ENCODE assay signal across 9 mouse cellular contexts in the genomic region with DNA sequence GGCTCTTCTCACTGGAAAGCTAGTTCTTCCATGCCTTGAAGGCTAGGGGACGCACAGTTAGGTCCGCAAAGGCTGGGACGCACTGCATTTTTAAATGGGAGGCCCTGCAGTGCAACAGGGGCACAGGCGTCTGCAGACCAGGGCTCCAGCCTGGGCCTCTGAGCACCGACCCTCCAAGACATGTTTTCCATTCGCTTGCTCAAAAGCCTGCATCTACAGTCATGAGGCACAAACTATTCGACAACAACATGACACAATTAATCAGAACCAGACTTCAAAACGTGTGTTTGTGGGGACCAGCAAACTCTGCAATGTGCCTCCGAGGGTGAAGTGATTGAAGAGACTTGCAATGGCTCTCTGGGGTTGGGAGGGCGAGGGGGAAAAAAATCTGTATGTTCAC. TPM values are rescaled to one million over a fixed set of nuclear protein-coding genes. Genes with fewer than 3 reads are reported as not detected.
A peak's percentile ranks its signal among the peaks of the same experiment; 100 is the strongest.
DNase-seq lines count a peak whose midpoint lies in the region; ATAC-seq lines count a peak whose summit lies in the region.
"Had no signal": no experiment of that assay in that cellular context is flagged by ENCODE, and none has a peak within 500 bp of the region (broad histone marks: within the 10 kb centered on the region; RNA-seq: fewer than 3 reads in every experiment).

No protein-coding gene starts in this region.

- 35% methylated on average over 10 of the region's 10 CpGs for WGBS in heart, embryonic 16.5 days
- 2% methylated on average over 10 of the region's 10 CpGs for WGBS in forebrain, embryonic 11.5 days
- 30% methylated on average over 10 of the region's 10 CpGs for WGBS in intestine, embryonic 16.5 days
- WGBS in neural tube, embryonic 15.5 days = 9% methylated on average over 10 of the region's 10 CpGs

- peaks cover 23% of the 10 kb centered on the region for H3K4me1 ChIP-seq in heart, embryonic 16.5 days (ENCODE audit: control insufficient read depth, insufficient read depth, low read length)
- H3K4me1 ChIP-seq in forebrain, embryonic 11.5 days (replicated peaks; ENCODE audit: control insufficient read depth, insufficient read depth, low read length) = peaks cover 25% of the 10 kb centered on the region
- peaks cover 22% of the 10 kb centered on the region for H3K4me1 ChIP-seq in intestine, embryonic 16.5 days (ENCODE audit: control insufficient read depth, insufficient read depth, low read length)
- H3K4me1 ChIP-seq in neural tube, embryonic 15.5 days = peaks cover 54% of the 10 kb centered on the region

- ATAC-seq in heart, embryonic 16.5 days (replicated peaks; ENCODE audit: extremely low read depth, insufficient read depth, low FRiP score) = no peak
- no peak for ATAC-seq in forebrain, embryonic 11.5 days (replicated peaks; ENCODE audit: low FRiP score)
- no peak for ATAC-seq in intestine, embryonic 16.5 days
- no peak for ATAC-seq in neural tube, embryonic 15.5 days (ENCODE audit: low FRiP score)
- no peak for ATAC-seq in granulocyte monocyte progenitor cell, adult 5-6 weeks (replicated peaks; ENCODE audit: poor library complexity, severe bottlenecking)

- H3K4me2 ChIP-seq in heart, embryonic 16.5 days (ENCODE audit: low read depth, low read length) = peak overlapping the region; percentile 93
- H3K4me2 ChIP-seq in forebrain, embryonic 11.5 days (ENCODE audit: low read depth, low read length, severe bottlenecking) = peak overlapping the region; percentile 88; the same call in 1 of the 2 replicates
- H3K4me2 ChIP-seq in intestine, embryonic 16.5 days (ENCODE audit: low read depth, low read length) = 0 out of 2 replicates have a peak overlapping the region, but pooled peaks have one; percentile 95
- H3K4me2 ChIP-seq in neural tube, embryonic 15.5 days = peak overlapping the region; percentile 99

- H3K9ac ChIP-seq in heart, embryonic 16.5 days (ENCODE audit: low read length) = peak overlapping the region; percentile 24; the same call in 1 of the 2 replicates
- H3K9ac ChIP-seq in forebrain, embryonic 11.5 days (ENCODE audit: low read length) = 0 out of 2 replicates have a peak overlapping the region, but pooled peaks have one; percentile 9
- peak overlapping the region; percentile 7; the same call in 1 of the 2 replicates for H3K9ac ChIP-seq in intestine, embryonic 16.5 days (ENCODE audit: low read depth, low read length)
- H3K9ac ChIP-seq in neural tube, embryonic 15.5 days (replicated peaks) = peak overlapping the region; percentile 36

- no peak for DNase-seq in heart, postnatal 10 days
- DNase-seq in forebrain, embryonic 11.5 days (ENCODE audit: low spot score) = no peak
- DNase-seq in urinary bladder, adult 2 months (ENCODE audit: low spot score) = no peak
- DNase-seq in layer of hippocampus, adult 9-11 months = no peak
- DNase-seq: adrenal gland, adult 2 months had no signal

- intact Hi-C loops in heart, postnatal 10 days (cut with DNase I) = no loop called here

- peaks cover 31% of the 10 kb centered on the region for H3K27me3 ChIP-seq in heart, embryonic 16.5 days (ENCODE audit: control insufficient read depth, insufficient read depth, low read length)
- peaks cover 41% of the 10 kb centered on the region for H3K27me3 ChIP-seq in forebrain, embryonic 11.5 days (ENCODE audit: control insufficient read depth, insufficient read depth, low read length)
- peaks cover 44% of the 10 kb centered on the region for H3K27me3 ChIP-seq in intestine, embryonic 16.5 days (replicated peaks; ENCODE audit: control insufficient read depth, insufficient read depth, low read length)
- peaks cover 29% of the 10 kb centered on the region for H3K27me3 ChIP-seq in neural tube, embryonic 15.5 days (replicated peaks)

- no peaks in the 10 kb centered on the region for H3K36me3 ChIP-seq in heart, embryonic 16.5 days (ENCODE audit: control insufficient read depth, insufficient read depth)
- H3K36me3 ChIP-seq in forebrain, embryonic 11.5 days (ENCODE audit: control insufficient read depth, insufficient read depth, low read length) = no peaks in the 10 kb centered on the region
- no peaks in the 10 kb centered on the region for H3K36me3 ChIP-seq in intestine, embryonic 16.5 days (ENCODE audit: control insufficient read depth, insufficient read depth, low read length)
- no peaks in the 10 kb centered on the region for H3K36me3 ChIP-seq in neural tube, embryonic 15.5 days

- no peak overlapping the region for H3K27ac ChIP-seq in heart, embryonic 16.5 days (ENCODE audit: low read length)
- no peak overlapping the region for H3K27ac ChIP-seq in forebrain, embryonic 11.5 days (ENCODE audit: low read depth, low read length)
- no peak overlapping the region for H3K27ac ChIP-seq in intestine, embryonic 16.5 days (ENCODE audit: low read length)
- H3K27ac ChIP-seq in neural tube, embryonic 15.5 days (replicated peaks) = 0 out of 2 replicates have a peak overlapping the region, but pooled peaks have one; percentile 2

- peak overlapping the region; percentile 85 for H3K4me3 ChIP-seq in heart, embryonic 16.5 days (ENCODE audit: low read length)
- H3K4me3 ChIP-seq in forebrain, embryonic 11.5 days (ENCODE audit: low read depth, low read length) = peak overlapping the region; percentile 63
- peak overlapping the region; percentile 12; the same call in 1 of the 2 replicates for H3K4me3 ChIP-seq in intestine, embryonic 16.5 days (ENCODE audit: low read length)
- H3K4me3 ChIP-seq in neural tube, embryonic 15.5 days (replicated peaks) = peak overlapping the region; percentile 59

- no peaks in the 10 kb centered on the region for H3K9me3 ChIP-seq in heart, embryonic 16.5 days (replicated peaks; ENCODE audit: control insufficient read depth, low read length)
- no peaks in the 10 kb centered on the region for H3K9me3 ChIP-seq in forebrain, embryonic 11.5 days (ENCODE audit: control insufficient read depth, low read length)
- no peaks in the 10 kb centered on the region for H3K9me3 ChIP-seq in intestine, embryonic 16.5 days (ENCODE audit: control insufficient read depth, low read length)
- H3K9me3 ChIP-seq in neural tube, embryonic 15.5 days (replicated peaks) = no peaks in the 10 kb centered on the region

RNA-seq across cellular contexts. Expression of a gene that starts 17.1 kb away (rescaled TPM):
- polyA plus RNA-seq in heart, embryonic 16.5 days (2015; fragmentation: Nextera tagmentation; extraction: Ambion mirVana) = 17.7 and 21.3 TPM in 2 replicates
- 10 to 100 TPM; 72.8 to 80.5 TPM for total RNA-seq in heart, postnatal 10 days (2021)
- polyA plus RNA-seq in forebrain, embryonic 11.5 days (2014; fragmentation: Nextera tagmentation; extraction: Ambion mirVana) = 4.8 and 6.2 TPM in 2 replicates
- polyA plus RNA-seq in intestine, embryonic 16.5 days (2015; fragmentation: Nextera tagmentation; extraction: Ambion mirVana) = 5.6 and 6.2 TPM in 2 replicates
- 25.7 and 28.9 TPM in 2 replicates for polyA plus RNA-seq in neural tube, embryonic 15.5 days (2015; fragmentation: Nextera tagmentation; extraction: Ambion mirVana)
- polyA plus RNA-seq in urinary bladder, adult 2 months (2012; rRNA removed) = 17.7 and 25.2 TPM in 2 replicates
- not detected in 2 replicates for total RNA-seq in granulocyte monocyte progenitor cell, adult 5-6 weeks (2014; fragmentation: Nextera tagmentation)
- not detected in 2 replicates for total RNA-seq in granulocyte monocyte progenitor cell, adult 5-6 weeks (2017)

RNA-seq across cellular contexts. Expression of a gene that starts 48.4 kb away (rescaled TPM):
- 1.3 and 2.5 TPM in 2 replicates for polyA plus RNA-seq in heart, embryonic 16.5 days (2015; fragmentation: Nextera tagmentation; extraction: Ambion mirVana)
- total RNA-seq in heart, postnatal 10 days (2021) = 1 to 10 TPM in 1 of 2 experiments, under 1 TPM in 1; 0.72 to 1.3 TPM
- polyA plus RNA-seq in forebrain, embryonic 11.5 days (2014; fragmentation: Nextera tagmentation; extraction: Ambion mirVana) = 0.81 and 1.2 TPM in 2 replicates
- 0.54 and 0.65 TPM in 2 replicates for polyA plus RNA-seq in intestine, embryonic 16.5 days (2015; fragmentation: Nextera tagmentation; extraction: Ambion mirVana)
- polyA plus RNA-seq in neural tube, embryonic 15.5 days (2015; fragmentation: Nextera tagmentation; extraction: Ambion mirVana) = 0.72 and 2.0 TPM in 2 replicates
- polyA plus RNA-seq in urinary bladder, adult 2 months (2012; rRNA removed) = 1.5 and 2.5 TPM in 2 replicates
- 16.5 TPM in 2 replicates for total RNA-seq in granulocyte monocyte progenitor cell, adult 5-6 weeks (2014; fragmentation: Nextera tagmentation)
- total RNA-seq in granulocyte monocyte progenitor cell, adult 5-6 weeks (2017) = 4.4 and 9.0 TPM in 2 replicates

Comparison
In these comparisons a context has a peak if more than half of its experiments do, and no peak if none do; other contexts are left out.
1. H3K4me3 ChIP-seq: peak in every context shown above with its lines; median percentile 85 in heart, embryonic 16.5 days; 63 in forebrain, embryonic 11.5 days; 59 in neural tube, embryonic 15.5 days; 12 in intestine, embryonic 16.5 days.